Mouse (Mus musculus) embryo, embryonic 11 days (tissue): ENCODE data around the gene Dcp1a.

Experiments
- DNase-seq: peaks from one replicate; pipeline ENCODE4 v3.0.0-alpha.2; 2015

The Dcp1a gene

DNA sequence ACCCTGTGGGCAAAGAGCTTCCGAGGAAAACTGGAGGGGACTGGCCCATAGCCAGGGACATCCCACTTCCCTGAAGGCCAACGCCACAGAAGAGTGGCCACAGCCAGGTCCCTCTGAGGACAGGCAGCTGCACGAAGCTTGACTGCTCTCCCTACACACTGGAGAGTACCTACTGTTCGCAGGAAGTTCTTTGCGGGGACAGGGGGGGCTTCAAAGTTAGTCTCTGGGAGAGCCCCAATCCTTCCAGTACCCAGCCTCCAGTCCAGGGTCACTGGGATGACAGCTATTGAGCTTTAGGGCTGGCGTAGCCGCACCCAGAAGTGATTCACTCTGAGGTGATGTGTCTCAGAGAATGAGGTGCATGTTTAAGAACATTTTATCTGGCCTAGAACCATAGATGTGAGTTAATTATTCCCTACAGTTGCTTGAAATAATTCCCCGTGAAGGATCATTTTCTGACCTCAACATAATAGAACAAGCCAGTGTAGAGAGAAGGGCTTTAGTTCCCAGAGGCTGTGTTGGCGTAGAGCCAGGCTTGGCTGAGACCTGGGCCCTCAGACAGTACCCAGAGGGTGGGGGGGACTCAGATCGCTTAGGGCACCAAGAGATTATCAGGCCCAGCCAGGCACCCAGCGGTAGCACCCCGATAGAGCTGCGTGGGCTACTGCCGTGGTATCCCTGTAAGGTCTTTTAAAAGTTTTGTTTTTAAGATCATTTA, 82.3 kb downstream of the Dcp1a start:
- no peak for DNase-seq

DNA sequence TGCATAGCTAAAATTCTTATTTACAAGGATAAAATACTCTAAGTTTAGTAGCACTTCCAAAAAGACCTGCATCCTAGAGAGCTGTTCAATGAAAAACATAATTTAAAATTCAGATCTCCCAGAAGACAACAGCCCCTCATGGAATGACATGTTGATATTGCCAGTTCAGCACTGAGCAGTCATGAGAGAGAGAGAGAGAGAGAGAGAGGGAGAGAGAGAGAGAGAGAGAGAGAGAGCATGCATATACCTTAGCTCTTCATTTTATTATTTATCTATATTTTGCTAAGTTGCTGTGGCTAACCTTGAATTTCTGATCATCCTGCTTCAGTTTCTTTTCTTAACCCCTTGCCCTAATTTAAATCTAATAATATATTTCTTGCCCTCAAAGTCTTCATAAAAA, 83.0 kb downstream of the Dcp1a start:
- DNase-seq: no peak

DNA sequence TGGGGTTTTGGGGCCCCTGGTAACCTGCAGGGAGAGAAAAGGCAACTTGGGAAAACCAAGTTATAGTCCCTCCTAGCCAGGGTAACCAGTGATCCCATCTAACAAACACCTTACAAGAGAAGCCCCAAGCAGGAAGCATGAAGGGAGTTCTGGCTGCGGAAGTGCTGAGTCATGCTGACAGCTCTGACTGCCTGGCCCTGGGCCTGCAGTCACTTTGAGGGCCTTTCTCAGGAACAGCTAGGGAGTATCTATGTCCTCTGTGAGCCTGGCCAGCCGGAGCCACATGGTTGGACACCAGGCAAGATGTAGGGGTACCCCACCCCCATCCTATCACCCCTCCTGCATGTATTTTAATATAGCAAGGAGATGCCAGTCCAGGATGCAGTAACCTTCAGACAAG, 85.1 kb downstream of the Dcp1a start:
- DNase-seq: no peak

DNA sequence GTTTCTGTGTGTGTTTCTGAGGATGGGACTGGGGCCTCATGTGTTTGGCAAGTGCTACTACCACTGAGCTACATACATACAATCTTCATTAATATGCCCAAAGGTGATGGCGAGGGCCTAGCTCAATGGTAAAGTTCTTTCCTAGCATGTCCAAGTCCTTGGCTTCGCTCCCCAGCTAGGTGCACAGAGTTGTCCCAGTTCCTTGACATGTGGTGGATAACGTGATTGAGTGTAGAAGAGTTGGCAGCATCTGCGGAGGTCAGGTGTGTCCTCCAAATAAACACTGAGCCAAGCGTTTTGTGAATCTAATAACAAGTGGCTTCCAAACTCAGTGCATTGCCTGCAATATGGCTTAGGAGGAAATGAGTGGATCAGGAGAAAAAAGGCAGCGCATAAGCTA, 87.0 kb downstream of the Dcp1a start:
- no peak for DNase-seq

DNA sequence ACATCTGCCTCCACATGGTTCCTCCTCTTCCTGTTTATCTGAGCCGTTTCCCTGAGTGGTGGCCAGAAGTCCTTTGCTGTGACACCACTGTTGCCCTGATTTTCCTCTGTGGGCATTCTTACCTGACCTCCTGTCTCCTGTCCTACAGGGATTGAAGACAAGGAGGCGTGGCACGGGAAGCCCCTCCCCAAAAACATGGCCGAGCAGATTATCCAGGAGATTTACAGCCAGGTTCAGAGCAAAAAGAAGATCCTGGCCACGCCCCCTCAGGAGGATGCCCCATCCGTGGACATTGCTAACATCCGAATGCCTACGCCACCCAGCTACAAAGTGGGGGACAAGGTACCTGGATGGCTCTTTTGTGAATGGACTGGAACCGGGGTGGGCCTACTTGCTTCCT, 88.7 kb downstream of the Dcp1a start:
- DNase-seq: no peak

DNA sequence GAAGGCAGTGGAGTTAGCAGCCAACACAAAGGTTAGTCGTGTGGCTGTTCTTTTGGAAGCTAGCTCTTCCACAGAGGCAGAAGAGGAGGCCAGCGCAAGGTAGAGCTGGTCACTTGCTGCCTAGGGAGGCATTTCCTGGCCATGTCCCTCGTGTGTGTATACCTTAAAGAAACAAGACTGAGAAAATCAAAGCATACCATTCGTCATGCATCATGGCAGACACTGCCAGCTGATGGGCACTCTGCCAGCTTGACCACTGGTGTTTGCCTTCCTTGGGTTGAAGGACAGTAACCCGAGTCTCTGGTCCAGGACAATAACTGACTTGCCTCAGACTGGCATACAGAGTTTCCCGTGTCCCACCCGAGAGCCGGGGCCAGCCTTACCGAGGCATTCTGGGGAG, 91.0 kb downstream of the Dcp1a start:
- no peak for DNase-seq

DNA sequence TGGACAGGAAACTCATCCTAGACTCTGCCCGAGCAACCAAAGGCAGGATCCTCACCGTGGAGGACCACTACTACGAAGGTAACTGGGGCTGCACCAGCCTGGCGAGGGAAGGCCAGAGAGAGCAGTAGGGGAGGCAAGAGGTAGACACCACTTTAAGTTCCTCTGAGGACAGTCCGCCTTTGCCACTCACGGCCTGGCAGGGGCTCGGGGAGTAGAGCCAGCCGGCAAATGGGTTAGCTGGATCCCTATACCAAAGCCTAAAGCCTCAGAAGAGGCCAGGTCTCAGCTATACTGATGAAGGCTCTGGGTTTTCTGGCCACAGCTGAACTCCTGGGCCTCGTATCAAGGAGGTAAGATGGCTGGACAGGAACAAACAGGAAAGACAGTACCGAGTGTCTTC, 92.9 kb downstream of the Dcp1a start:
- DNase-seq: no peak

DNA sequence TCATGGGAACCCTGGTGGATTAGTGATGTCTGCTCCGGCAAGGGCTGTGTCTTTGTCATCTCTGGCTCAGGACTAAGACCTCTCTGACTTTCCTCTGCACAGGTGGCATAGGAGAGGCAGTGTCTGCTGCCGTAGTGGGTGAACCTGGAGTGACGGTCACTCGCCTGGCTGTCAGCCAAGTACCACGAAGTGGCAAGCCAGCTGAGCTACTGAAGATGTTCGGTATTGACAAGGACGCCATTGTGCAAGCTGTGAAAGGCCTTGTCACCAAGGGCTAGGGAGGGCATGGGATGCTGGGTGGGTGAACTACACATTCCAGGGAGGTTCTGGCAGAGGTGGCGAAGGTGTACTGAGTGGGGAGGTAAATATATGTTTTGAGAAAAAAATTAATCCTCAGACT, 93.9 kb downstream of the Dcp1a start:
- DNase-seq: no peak

DNA sequence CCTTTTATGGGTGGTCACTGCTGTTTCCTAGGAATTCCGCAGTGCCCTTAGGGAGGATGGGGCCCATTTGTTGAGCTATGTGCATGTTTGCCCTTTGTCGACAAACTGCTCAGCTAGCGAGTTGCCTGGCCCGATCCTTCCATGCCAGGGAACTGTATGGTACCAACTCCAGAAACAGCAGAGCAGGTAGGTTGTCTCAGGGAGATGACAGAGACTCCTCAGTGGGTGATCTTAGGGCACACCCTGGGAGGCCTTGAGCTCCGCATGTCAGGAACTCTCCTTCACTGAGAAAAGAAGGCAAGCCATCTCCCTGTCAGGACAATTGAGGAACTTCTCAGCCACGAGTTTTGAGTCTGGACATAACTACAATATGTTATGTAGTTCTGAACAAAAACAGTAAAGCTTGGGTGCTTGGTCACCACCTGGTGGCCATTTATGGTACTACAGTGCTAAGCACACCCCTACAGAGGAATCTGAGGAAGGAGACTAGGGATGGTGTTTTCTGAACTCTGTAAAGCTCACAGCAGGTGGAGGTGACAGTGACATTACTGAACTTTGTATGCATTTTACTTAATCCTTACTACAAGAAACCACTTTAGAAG, 94.7 kb downstream of the Dcp1a start:
- peak; percentile 70 for DNase-seq

DNA sequence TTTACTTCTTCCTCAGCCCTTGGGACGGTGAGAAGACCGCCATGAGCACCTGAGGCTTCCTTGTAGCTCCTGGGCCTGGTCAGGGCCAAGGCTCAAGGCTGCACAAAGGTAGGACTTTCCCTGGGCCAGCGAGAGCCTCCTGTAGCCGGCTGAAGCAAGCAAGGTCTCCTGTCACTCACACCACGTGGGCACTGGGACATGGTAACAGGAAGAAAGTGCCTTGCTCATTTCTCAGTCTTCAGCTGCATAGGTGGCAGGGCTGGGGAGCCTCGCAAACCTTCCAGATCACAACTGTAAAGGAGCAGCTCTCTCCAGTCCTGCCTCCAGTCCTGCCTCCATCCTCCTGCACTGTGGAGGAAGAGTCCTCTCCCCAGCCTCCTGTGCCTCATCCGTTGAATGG, 96.5 kb downstream of the Dcp1a start:
- DNase-seq: no peak

DNA sequence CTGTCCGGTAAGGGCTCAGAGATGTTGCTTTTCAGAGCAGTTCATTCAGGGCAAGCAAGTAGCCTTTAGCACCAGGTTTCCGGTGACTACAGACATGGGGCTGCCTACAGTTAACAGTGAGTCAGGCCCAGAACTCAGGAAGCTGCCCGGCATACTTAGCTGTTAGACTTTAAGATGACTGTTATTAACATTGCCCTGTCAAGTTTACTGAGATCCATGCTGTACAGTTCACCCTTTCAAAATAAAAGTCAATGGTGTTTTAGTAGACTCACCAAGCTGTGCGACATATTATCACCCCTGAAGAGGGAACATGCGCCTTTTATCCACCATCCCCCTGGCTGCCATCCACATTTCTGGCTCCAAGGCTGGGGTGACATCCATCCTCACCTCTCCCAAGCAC, 96.9 kb downstream of the Dcp1a start:
- DNase-seq: no peak
